Mouse (Mus musculus) cerebellum, postnatal 10 days (tissue): ENCODE data around the gene Ddias.
A peak's percentile ranks its signal among the peaks of the same experiment; 100 is the strongest.
"Not testable (repeated sequence)": the region's sequence is repeated elsewhere in the genome, so short reads cannot be mapped to it uniquely, and the experiment has no call there.

ENCODE experiments used
- DNase-seq, 2 experiments: peaks; one replicate each; pipeline ENCODE4 v3.0.0; 2021; ENCODE audit warnings: mixed read lengths in 2 of 2

Ddias gene

GRCm38 (mm10) chr7:92874116-92874675, at the start of gene Ddias, which contains the start of gene Prcp:
Gene Ddias, minus strand, starts transcription at chr7:92874247.
Gene Prcp, plus strand, starts transcription at chr7:92874470.
- peak; percentile 98 to 99 for DNase-seq

- no peak for DNase-seq
Measured at GRCm38 (mm10) chr7:92920857-92921172, 46.8 kb upstream of the Ddias start.

GRCm38 (mm10) chr7:92920172-92920856, 46.3 kb upstream of the Ddias start:
- DNase-seq: no peak

DNA sequence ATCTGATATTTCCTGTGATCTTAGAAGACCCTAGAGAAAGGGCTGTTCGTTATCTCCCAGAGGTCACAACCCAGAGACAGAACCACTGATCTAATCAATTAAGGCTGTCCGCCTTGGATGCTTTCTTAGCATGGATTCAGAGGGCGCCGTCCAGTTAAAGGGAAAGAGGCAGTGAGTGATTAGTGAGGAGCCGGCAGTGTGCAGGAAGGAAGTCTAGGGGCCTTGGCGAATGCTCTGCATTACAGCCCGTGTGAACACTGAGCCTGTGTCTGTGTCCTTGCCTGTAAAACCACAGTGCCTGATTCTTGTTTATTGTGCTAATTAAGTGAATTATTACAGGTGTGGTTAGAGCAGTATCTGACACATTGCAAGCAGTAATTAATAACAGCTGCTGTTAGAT, 30.2 kb upstream of the Ddias start:
- DNase-seq: not testable (repeated sequence)

DNA sequence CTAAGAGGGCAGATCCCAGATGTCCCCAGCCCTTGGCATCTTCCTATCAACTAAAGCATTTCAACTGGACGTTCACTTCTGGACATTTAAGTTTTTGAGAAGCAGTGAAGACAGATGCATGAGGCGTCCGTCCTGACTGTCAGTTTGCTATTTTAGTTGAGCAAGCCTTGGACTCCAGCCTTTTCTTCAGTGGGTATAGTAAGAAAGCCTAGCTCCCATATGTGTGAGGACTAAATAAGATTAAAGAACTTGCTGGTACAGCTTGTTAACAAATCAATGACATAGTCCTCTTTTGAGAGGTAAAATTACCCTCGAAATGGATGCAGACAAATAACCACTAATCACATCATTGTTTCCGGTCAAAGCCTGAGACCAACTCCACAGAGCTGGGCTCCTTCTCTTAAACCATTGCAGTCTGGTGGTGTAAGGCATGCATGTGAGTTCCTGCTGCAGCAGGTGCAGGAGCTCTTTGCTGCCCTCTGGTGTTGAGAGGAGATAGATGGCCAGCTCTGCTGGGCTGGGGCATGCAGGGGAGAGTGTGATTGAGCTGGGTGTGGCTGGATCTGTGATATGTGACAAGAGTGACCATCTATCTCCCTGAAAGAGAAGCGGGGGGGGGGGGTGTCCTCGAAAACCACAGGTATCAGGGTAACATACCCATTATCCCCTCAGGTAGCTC, 29.5 kb upstream of the Ddias start:
- peak; percentile 83 to 88 for DNase-seq

DNA sequence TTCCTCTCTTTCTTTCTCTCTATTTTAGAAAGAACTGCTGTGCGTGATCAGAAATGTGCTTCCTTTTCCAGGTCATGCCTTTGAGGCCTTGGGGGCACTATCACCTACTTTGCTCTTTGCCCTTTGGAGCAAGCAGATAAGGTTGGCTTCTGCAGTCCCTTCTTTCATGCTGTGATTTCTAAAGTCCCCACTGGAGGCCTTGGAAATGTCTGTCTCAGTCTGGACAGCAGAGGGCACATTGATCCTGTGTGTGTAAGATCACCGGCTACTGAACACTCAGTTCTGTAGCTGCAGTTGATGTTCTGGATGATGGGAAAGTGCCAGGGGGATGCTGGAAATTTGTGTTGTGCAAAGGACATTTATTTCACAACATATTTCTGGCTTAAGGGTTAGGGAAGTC, 23.0 kb upstream of the Ddias start:
- DNase-seq: peak; percentile 46 to 47

DNA sequence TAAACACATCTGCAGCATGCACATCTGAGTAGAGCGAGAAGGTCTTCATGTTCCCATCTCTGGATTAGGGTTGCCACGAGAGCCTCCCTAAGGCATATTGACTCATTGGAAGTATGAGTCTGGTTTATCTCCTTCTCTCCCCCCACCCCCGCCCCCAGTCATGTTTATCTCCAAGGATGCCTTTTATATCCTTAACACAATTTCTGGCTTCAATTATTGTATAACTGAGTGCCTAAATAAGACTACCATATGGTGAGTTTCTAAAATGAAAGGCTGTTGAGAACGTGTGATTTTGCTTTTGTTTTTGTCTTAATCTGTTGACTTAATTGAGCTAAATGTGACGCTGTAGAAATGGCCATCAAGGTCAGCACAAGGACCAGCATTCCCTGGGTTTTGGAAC, 22.0 kb upstream of the Ddias start:
- no peak for DNase-seq

GRCm38 (mm10) chr7:92893478-92893877, 19.4 kb upstream of the Ddias start:
- no peak for DNase-seq

- no peak for DNase-seq
Measured at GRCm38 (mm10) chr7:92890618-92891230, 16.7 kb upstream of the Ddias start.

DNA sequence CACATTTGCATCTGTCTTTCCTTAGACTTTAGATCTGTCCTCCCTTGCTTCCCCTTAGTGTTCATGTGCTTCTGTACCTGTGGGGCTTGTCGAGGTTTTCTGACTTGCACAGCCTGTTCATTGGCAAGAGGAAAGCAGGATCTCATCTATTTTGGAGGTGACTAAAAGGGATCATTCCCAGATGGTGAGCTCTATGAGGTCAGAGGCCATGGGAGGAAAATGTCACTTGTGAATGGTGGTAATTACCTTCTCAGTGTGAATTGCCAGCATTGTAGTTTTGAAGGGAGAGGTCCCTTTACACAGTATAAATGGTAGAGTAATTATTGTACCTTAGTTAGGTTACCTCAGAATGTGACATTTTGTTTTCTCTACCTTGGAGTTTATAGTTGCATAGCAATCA, 16.2 kb upstream of the Ddias start:
- no peak for DNase-seq

DNA sequence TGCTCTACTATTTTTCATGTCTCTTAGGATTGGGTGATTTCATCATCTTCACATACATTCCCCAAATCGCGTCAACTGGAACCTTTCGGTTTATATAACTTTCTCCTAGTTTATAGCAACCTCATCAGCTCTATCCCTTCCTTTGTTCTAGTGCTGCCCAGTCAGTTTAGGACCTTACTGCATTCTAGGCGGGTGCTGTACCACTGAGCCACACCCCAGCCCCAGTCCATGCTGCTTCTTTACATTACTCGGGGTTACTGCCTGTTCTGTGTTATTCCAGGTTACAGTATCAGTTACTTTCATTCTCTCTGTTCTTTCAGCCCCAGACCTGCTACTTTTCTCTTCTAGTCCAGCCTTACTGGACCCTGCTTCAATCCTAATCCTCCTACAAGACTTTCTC, 13.2 kb upstream of the Ddias start:
- DNase-seq: no peak

DNA sequence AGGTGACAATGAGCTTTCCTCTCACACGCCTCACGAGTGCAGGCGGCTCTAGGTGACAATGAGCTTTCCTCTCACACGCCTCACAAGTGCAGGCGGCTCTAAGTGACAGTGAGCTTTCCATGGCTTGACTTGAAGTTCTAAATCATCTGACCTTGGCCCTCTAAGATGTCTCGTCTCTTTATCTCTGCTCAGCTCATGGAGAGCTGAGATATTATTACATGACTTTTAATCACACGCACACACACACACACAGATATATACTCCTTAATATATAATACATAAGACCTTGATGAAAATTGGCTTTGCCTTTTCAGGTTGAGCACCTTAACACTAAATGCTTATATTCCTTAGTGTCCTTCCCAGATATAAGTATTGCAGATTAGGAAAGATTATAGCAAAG, 12.8 kb upstream of the Ddias start:
- no peak for DNase-seq

DNA sequence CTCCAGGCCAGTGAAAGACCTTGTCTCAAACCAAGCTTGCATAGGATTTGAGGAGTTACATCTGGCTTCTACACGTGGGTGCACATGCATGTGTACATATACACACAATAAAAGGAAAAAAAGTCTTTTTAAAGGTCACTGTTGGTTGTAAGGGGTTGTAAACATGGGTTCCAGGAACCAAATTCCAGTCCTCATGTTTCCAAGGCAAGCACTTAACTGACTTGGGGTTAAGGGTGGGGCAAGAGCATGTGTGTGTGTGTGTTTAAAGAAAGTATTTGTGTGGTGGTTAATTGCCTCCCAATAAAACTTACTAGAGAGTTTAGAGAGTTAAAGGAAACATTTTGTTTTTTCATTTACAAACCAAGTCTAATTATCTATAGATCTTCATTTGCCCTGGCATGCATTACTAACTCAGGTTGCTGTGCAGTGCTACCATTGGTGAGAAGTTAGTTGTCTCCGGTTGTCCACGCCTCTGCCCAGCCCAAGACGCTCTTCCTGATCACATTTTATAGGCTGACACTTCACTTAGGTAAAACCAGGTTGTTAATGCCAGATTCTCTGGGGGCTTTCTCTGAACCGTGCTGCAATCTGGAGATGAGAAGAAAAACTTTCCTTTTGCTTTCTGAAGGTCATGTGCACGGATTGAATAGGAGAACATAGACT, 11.1 kb upstream of the Ddias start:
- no peak for DNase-seq

- DNase-seq: no peak
Measured at GRCm38 (mm10) chr7:92883850-92884716, 10.0 kb upstream of the Ddias start.

DNA sequence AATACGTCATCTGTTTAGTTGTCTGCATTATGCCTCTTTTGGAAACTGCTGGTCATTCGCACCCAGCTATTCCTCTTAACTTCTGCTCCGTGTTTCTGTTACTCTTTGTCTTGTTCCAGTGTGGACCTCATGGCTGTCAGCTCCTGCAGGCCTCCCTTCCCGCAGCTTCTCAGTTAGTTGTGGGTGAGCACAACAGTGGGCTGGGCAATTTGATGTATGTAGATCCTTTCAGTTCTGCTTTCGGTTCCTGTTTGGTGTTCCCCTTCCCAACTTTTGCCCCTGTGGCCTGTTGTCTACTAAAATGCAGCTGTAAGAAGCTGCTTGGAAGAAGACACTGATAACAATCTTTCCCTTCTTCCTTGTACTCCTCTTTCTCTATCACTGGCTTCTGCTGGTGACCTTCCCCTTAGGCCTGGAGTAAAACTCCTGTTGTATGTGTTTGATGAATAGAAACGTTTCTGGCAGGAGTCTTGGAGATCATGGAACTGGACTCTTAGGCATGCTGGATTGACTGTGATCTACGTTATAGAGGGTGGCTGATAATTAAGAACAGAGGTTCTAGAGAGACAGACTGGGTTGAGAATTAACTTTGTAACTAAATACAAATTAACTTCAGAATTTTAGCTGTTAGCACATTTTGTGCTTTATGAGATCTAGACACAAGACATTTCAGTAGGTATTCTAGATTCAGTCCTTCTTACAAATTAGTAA, 4.7 kb upstream of the Ddias start:
- DNase-seq: no peak

DNA sequence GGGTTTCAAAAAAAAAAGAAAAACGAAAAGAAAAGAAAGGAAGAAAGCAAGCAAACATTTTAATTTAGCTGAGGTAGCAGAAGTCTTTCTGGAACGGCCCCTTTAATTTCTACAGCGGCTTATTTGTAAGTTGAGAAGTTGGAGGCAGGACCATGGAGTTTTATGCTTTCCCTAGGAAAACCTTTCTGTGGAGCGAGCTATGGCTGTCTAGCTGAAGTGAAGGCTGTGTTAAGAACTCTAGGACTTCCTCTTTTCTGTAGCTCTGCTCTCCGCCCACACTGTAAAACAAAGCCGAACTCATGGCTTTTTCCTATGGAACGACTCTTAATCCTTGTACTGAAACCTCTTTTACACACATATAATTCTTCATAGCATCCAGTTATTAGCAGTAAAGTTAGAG, 2.5 kb upstream of the Ddias start:
- no peak for DNase-seq

- DNase-seq: peak; percentile 52 to 59
Measured at GRCm38 (mm10) chr7:92876066-92876465, 2.0 kb upstream of the Ddias start.

GRCm38 (mm10) chr7:92874761-92875408, 838 bp upstream of the Ddias start:
- DNase-seq: peak; percentile 92 to 95

GRCm38 (mm10) chr7:92871596-92871995, 2.5 kb downstream of the Ddias start:
- DNase-seq: no peak

GRCm38 (mm10) chr7:92870161-92870560, 3.9 kb downstream of the Ddias start:
- peak in 1 of 2 experiments; percentile 24 for DNase-seq

- DNase-seq: peak; percentile 36 to 71
Measured at GRCm38 (mm10) chr7:92866526-92866925, 7.5 kb downstream of the Ddias start.
